Mouse (Mus musculus) cerebellum, adult 11 months (tissue): ENCODE data around the gene Ubac1.

Experiments
- DNase-seq: peaks from one replicate; pipeline ENCODE4 v3.0.0; 2022

The Ubac1 gene

GRCm38 (mm10) chr2:26022626-26023025, 1.1 kb upstream of the Ubac1 start:
- peak; percentile 22 for DNase-seq

GRCm38 (mm10) chr2:26022258-26022565, 665 bp upstream of the Ubac1 start:
- DNase-seq: no peak

- peak; percentile 86 for DNase-seq
Observed at GRCm38 (mm10) chr2:26020714-26021560, 610 bp downstream of the Ubac1 start.

GRCm38 (mm10) chr2:26019923-26020322, 1.6 kb downstream of the Ubac1 start:
- DNase-seq: no peak

GRCm38 (mm10) chr2:26017326-26017725, 4.2 kb downstream of the Ubac1 start:
- DNase-seq: no peak

- DNase-seq: no peak
Observed at GRCm38 (mm10) chr2:26013674-26014073, 7.9 kb downstream of the Ubac1 start.

- DNase-seq: no peak
Observed at GRCm38 (mm10) chr2:26011420-26011819, 10.1 kb downstream of the Ubac1 start.

GRCm38 (mm10) chr2:26002001-26002400, 19.5 kb downstream of the Ubac1 start:
- DNase-seq: peak; percentile 80

GRCm38 (mm10) chr2:26001136-26001535, 20.4 kb downstream of the Ubac1 start:
- no peak for DNase-seq

GRCm38 (mm10) chr2:25997716-25998115, 23.8 kb downstream of the Ubac1 start:
- DNase-seq: no peak

GRCm38 (mm10) chr2:25994791-25995190, 26.8 kb downstream of the Ubac1 start:
- DNase-seq: no peak

GRCm38 (mm10) chr2:25992285-25992684, 29.3 kb downstream of the Ubac1 start:
- DNase-seq: no peak

- no peak for DNase-seq
Observed at GRCm38 (mm10) chr2:25989651-25990050, 31.9 kb downstream of the Ubac1 start.

- no peak for DNase-seq
Observed at GRCm38 (mm10) chr2:25987817-25988216, 33.7 kb downstream of the Ubac1 start.

- DNase-seq: no peak
Observed at GRCm38 (mm10) chr2:25986601-25987000, 34.9 kb downstream of the Ubac1 start.

- DNase-seq: peak; percentile 100
Observed at GRCm38 (mm10) chr2:25983159-25983907, 38.2 kb downstream of the Ubac1 start, which contains the start of gene Camsap1. TSS of gene Camsap1 (minus strand) at chr2:25983282.

GRCm38 (mm10) chr2:25982426-25983091, 39.0 kb downstream of the Ubac1 start:
- no peak for DNase-seq

- peak; percentile 70 for DNase-seq
Observed at GRCm38 (mm10) chr2:25982052-25982425, 39.5 kb downstream of the Ubac1 start.

- no peak for DNase-seq
Observed at GRCm38 (mm10) chr2:25978997-25979396, 42.5 kb downstream of the Ubac1 start.

GRCm38 (mm10) chr2:25977587-25978239, 43.8 kb downstream of the Ubac1 start:
- DNase-seq: no peak

- no peak for DNase-seq
Observed at GRCm38 (mm10) chr2:25975141-25975770, 46.3 kb downstream of the Ubac1 start.

GRCm38 (mm10) chr2:25970426-25970825, 51.1 kb downstream of the Ubac1 start:
- DNase-seq: peak; percentile 73

GRCm38 (mm10) chr2:25969319-25969718, 52.2 kb downstream of the Ubac1 start:
- DNase-seq: no peak
